Mouse (Mus musculus) CH12.LX (cell line): ENCODE measurements around the gene Tfap2d. TPM values are rescaled to one million over a fixed set of nuclear protein-coding genes. Genes with fewer than 3 reads are reported as not detected.

ENCODE experiments used
- DNase-seq: peaks from one replicate; pipeline ENCODE4 v3.0.0-alpha.2; 2013; ENCODE audit errors: extremely low read depth
- H3K27ac ChIP-seq: 2 replicates; pipeline ENCODE4 v1.5.1; 2012; ENCODE audit warnings: low read depth, mild to moderate bottlenecking, control low read depth, moderate library complexity; ENCODE audit not compliant: insufficient read depth
- H3K27me3 ChIP-seq: replicated peaks from 2 replicates; pipeline ENCODE3; 2012; ENCODE audit warnings: inconsistent platforms
- H3K36me3 ChIP-seq, 2 experiments: replicated peaks in 1 of 2; 2 replicates each; pipeline versions ENCODE3 to v1.6.1; 2012; ENCODE audit warnings: inconsistent platforms in 1 of 2, low read length in 1 of 2, mild to moderate bottlenecking in 1 of 2, mixed read lengths in 1 of 2, moderate library complexity in 1 of 2; ENCODE audit not compliant: control insufficient read depth in 1 of 2, insufficient read depth in 1 of 2
- H3K4me1 ChIP-seq, 2 experiments: 2 replicates each; pipeline ENCODE4 v1.6.1; 2012; ENCODE audit warnings: inconsistent platforms in 1 of 2, moderate library complexity in 1 of 2; ENCODE audit not compliant: insufficient read depth in 2 of 2, control insufficient read depth in 1 of 2
- H3K4me2 ChIP-seq: 2 replicates; pipeline ENCODE4 v1.6.1; 2012; ENCODE audit warnings: low read depth, mild to moderate bottlenecking, control low read depth; ENCODE audit not compliant: poor library complexity, insufficient read depth, severe bottlenecking
- H3K4me3 ChIP-seq, 3 experiments: fragments of 150-350 bp in 1 of 3; sonication (generic) in 1 of 3; replicated peaks in 1 of 3; 2 replicates each; pipeline versions ENCODE3 to v1.5.1; 2011 to 2012; ENCODE audit warnings: low read depth in 2 of 3, low read length in 2 of 3, mild to moderate bottlenecking in 2 of 3, moderate library complexity in 2 of 3, control low read depth in 1 of 3, improper control_type of control experiment in 1 of 3, inconsistent platforms in 1 of 3, mixed read lengths in 1 of 3; ENCODE audit not compliant: poor library complexity in 1 of 3
- H3K79me2 ChIP-seq: replicated peaks from 2 replicates; pipeline ENCODE4 v1.6.1; 2012; ENCODE audit warnings: mild to moderate bottlenecking, moderate library complexity; ENCODE audit not compliant: control insufficient read depth, poor library complexity, insufficient read depth, severe bottlenecking; ENCODE audit errors: extremely low read depth
- H3K9ac ChIP-seq: 2 replicates; pipeline ENCODE4 v1.6.1; 2012; ENCODE audit warnings: low read depth, mild to moderate bottlenecking, control low read depth, moderate library complexity; ENCODE audit not compliant: insufficient read depth
- H3K9me3 ChIP-seq: replicated peaks from 2 replicates; pipeline ENCODE3; 2012; ENCODE audit warnings: low read length, inconsistent platforms, mixed read lengths
- BHLHE40 ChIP-seq: IDR thresholded peaks from 2 replicates; pipeline ENCODE4 v1.6.1; 2011; ENCODE audit warnings: mild to moderate bottlenecking, low read depth, low read length, improper control_type of control experiment
- CHD1 ChIP-seq: IDR thresholded peaks from 2 replicates; pipeline ENCODE4 v1.6.1; 2012; ENCODE audit warnings: low read depth, low read length, improper control_type of control experiment, inconsistent platforms
- CHD2 ChIP-seq: IDR thresholded peaks from 2 replicates; pipeline ENCODE4 v1.6.1; 2011; ENCODE audit warnings: low read length, improper control_type of control experiment
- ELF1 ChIP-seq: IDR thresholded peaks from 2 replicates; pipeline ENCODE4 v1.6.1; 2014; ENCODE audit warnings: low read depth, mild to moderate bottlenecking, inconsistent platforms, low read length, improper control_type of control experiment
- GABPA ChIP-seq: IDR thresholded peaks from 2 replicates; pipeline ENCODE4 v1.6.1; 2012; ENCODE audit warnings: low read depth, low read length, improper control_type of control experiment, inconsistent platforms; ENCODE audit not compliant: insufficient replicate concordance
- HCFC1 ChIP-seq: IDR thresholded peaks from 2 replicates; pipeline ENCODE4 v1.6.1; 2012; ENCODE audit warnings: low read depth, mild to moderate bottlenecking, inconsistent platforms, low read length, improper control_type of control experiment
- IRF4 ChIP-seq: IDR thresholded peaks from 2 replicates; pipeline ENCODE4 v1.6.1; 2014; ENCODE audit warnings: low read depth, mild to moderate bottlenecking, inconsistent platforms, low read length, improper control_type of control experiment
- JUN ChIP-seq: IDR thresholded peaks from 2 replicates; pipeline ENCODE4 v1.6.1; 2011; ENCODE audit warnings: low read depth, mild to moderate bottlenecking, low read length, improper control_type of control experiment, moderate library complexity; ENCODE audit not compliant: insufficient read depth
- JUND ChIP-seq: conservative IDR thresholded peaks from 2 replicates; pipeline ENCODE4 v1.6.1; 2011; ENCODE audit warnings: low read depth, low read length, improper control_type of control experiment
- MAZ ChIP-seq: IDR thresholded peaks from 2 replicates; pipeline ENCODE4 v1.6.1; 2012; ENCODE audit warnings: low read depth, mild to moderate bottlenecking, inconsistent platforms, low read length, improper control_type of control experiment, moderate library complexity
- MEF2A ChIP-seq: IDR thresholded peaks from 2 replicates; pipeline ENCODE4 v1.6.1; 2014; ENCODE audit warnings: low read depth, mild to moderate bottlenecking, inconsistent platforms, low read length, improper control_type of control experiment, borderline replicate concordance
- POLR2A ChIP-seq: IDR thresholded peaks from 2 replicates; pipeline ENCODE4 v1.6.1; 2011; ENCODE audit warnings: low read depth, mild to moderate bottlenecking, improper control_type of control experiment, low read length
- POLR2AphosphoS2 ChIP-seq: IDR thresholded peaks from 2 replicates; pipeline ENCODE4 v1.6.1; 2011; ENCODE audit warnings: low read depth, low read length, improper control_type of control experiment
- RAD21 ChIP-seq: IDR thresholded peaks from 2 replicates; pipeline ENCODE4 v1.6.1; 2011; ENCODE audit warnings: low read depth, mild to moderate bottlenecking, low read length, improper control_type of control experiment, moderate library complexity
- RCOR1 ChIP-seq: conservative IDR thresholded peaks from 2 replicates; pipeline ENCODE4 v1.6.1; 2012; ENCODE audit warnings: low read depth, mild to moderate bottlenecking, inconsistent platforms, low read length, improper control_type of control experiment
- SMC3 ChIP-seq: IDR thresholded peaks from 2 replicates; pipeline ENCODE4 v1.6.1; 2011; ENCODE audit warnings: low read depth, low read length, improper control_type of control experiment
- TBP ChIP-seq: conservative IDR thresholded peaks from 2 replicates; pipeline ENCODE4 v1.6.1; 2011; ENCODE audit warnings: low read depth, low read length, improper control_type of control experiment
- USF1 ChIP-seq: IDR thresholded peaks from 2 replicates; pipeline ENCODE4 v1.6.1; 2014; ENCODE audit warnings: low read depth, mild to moderate bottlenecking, inconsistent platforms, low read length, improper control_type of control experiment
- ZC3H11A ChIP-seq: IDR thresholded peaks from 2 replicates; pipeline ENCODE4 v1.6.1; 2012; ENCODE audit warnings: low read depth, mild to moderate bottlenecking, inconsistent platforms, low read length, improper control_type of control experiment
- ZMIZ1 ChIP-seq: IDR thresholded peaks from 2 replicates; pipeline ENCODE4 v1.6.1; 2012; ENCODE audit warnings: low read depth, mild to moderate bottlenecking, inconsistent platforms, low read length, improper control_type of control experiment
- ZNF384 ChIP-seq: IDR thresholded peaks from 2 replicates; pipeline ENCODE4 v1.6.1; 2012; ENCODE audit warnings: low read depth, low read length, improper control_type of control experiment, inconsistent platforms
- dilution Hi-C: fragments of 300-500 bp; cut with MboI; formaldehyde crosslinking; loops from 2 replicates; pipeline ENCODE4 v1.14.3; 2020; ENCODE audit warnings: low sequenced_read_pairs; ENCODE audit not compliant: extremely low pct_unique_long_range_greater_than_20kb, extremely low pct_ligation_motif_present
- in situ Hi-C: fragments of 300-500 bp; cut with MboI; formaldehyde crosslinking; loops from 3 replicates; pipeline ENCODE4 v1.14.3; 2019; ENCODE audit warnings: low sequenced_read_pairs, low pct_ligation_motif_present, low pct_unique_long_range_greater_than_20kb, mixed read lengths
- polyA plus RNA-seq: library from polyadenylated mRNA; unstranded; fragments of >175 nt; gene quantifications from 2 replicates; pipeline ENCODE4 v1.2.1, GENCODE M21; 2012; ENCODE audit warnings: low read depth; ENCODE audit not compliant: insufficient read length
- total RNA-seq, 2 experiments: library from RNA; depleted of rRNA; stranded (reverse); fragments of 300-350 nt in 1 of 2; fragments of >200 nt in 1 of 2; gene quantifications; 2 replicates each; pipeline ENCODE4 v1.2.3; 2012 to 2014

The Tfap2d gene
- total and polyA plus RNA-seq, 3 experiments: not detected

GRCm38 (mm10) chr1:19106841-19107800 is 4.3 kb downstream of the Tfap2d start:
- H3K9me3 ChIP-seq: peaks cover 57% of the 10 kb centered on the region
- dilution Hi-C loops (no loop called here), in situ Hi-C loops (no loop called here)
- H3K36me3 ChIP-seq: no peaks in the 10 kb centered on the region
- H3K4me3 ChIP-seq: no peak overlapping the region
- H3K9ac ChIP-seq: no peak overlapping the region
- H3K27ac ChIP-seq: no peak overlapping the region
- no peaks in the 10 kb centered on the region for H3K27me3 ChIP-seq
- no peak for DNase-seq
- H3K4me2 ChIP-seq: no peak overlapping the region
- no peaks in the 10 kb centered on the region for H3K4me1 ChIP-seq
- TF ChIP-seq RCOR1 (no peak), GABPA (no peak), SMC3 (no peak), JUN (no peak), ZNF384 (no peak), JUND (no peak), IRF4 (no peak), POLR2AphosphoS2 (no peak), ZMIZ1 (no peak), MEF2A (no peak), CHD1 (no peak)
- no peaks in the 10 kb centered on the region for H3K79me2 ChIP-seq

- Histone ChIP-seq H3K4me3 (no peak overlapping the region), H3K27me3 (no peaks in the 10 kb centered on the region), H3K4me2 (no peak overlapping the region), H3K27ac (no peak overlapping the region), H3K36me3 (no peaks in the 10 kb centered on the region), H3K9ac (no peak overlapping the region), H3K9me3 (peaks cover 64% of the 10 kb centered on the region), H3K4me1 (no peaks in the 10 kb centered on the region), H3K79me2 (no peaks in the 10 kb centered on the region)
- in situ Hi-C loops: no loop called here
- no peak for DNase-seq
- dilution Hi-C loops: no loop called here
- no peak for TF ChIP-seq JUND
- no peak for TF ChIP-seq ZC3H11A
- no peak for TF ChIP-seq ELF1
- no peak for TF ChIP-seq SMC3
- no peak for TF ChIP-seq TBP
- no peak for TF ChIP-seq IRF4
- TF ChIP-seq RAD21: no peak
- TF ChIP-seq MAZ: no peak
- TF ChIP-seq CHD1: no peak
- no peak for TF ChIP-seq HCFC1
- TF ChIP-seq BHLHE40: no peak
- TF ChIP-seq POLR2A: no peak
- TF ChIP-seq ZMIZ1: no peak
- TF ChIP-seq CHD2: no peak
- no peak for TF ChIP-seq USF1
These were observed 5.0 kb downstream of the Tfap2d start for GRCm38 (mm10) chr1:19107801-19108200.
